Mouse (Mus musculus) retina, embryonic 14.5 days (tissue): ENCODE measurements at regions not wholly inside any gene's neighbourhood (a gene's known extent, or its start where the extent isn't known, plus 50 kb on each side); places are given as distances from the start of the nearest gene placed in this dataset.

Experiments
- DNase-seq: peaks from one replicate; pipeline ENCODE4 v3.0.0-alpha.2; 2015; ENCODE audit warnings: low spot score

DNA sequence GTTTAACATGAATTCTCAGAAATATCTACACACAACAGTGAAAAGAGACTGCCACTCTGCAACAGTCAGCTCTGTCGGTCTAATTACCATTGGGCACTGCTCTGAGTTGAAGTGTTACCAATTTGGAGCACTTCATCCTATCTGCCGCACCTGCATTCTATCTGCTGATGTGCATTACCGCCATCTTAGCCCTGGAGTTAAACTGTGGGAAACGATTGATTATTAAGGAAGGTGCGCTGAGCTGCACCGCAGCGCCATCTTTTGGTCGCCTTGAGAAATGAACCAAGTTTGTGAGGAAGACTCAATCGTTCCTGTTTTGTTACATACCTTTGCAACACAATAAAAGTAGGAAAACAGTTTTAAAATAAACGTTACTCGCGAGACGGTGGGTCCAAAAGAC is 110.5 kb downstream of the Rergl start:
- DNase-seq, result peak; percentile 81

- DNase-seq, result no peak
Observed at GRCm38 (mm10) chr6:139350939-139351338, 150.8 kb downstream of the Rergl start.

- DNase-seq, result no peak
Observed at GRCm38 (mm10) chr6:139325226-139325625, 176.6 kb downstream of the Rergl start.

DNA sequence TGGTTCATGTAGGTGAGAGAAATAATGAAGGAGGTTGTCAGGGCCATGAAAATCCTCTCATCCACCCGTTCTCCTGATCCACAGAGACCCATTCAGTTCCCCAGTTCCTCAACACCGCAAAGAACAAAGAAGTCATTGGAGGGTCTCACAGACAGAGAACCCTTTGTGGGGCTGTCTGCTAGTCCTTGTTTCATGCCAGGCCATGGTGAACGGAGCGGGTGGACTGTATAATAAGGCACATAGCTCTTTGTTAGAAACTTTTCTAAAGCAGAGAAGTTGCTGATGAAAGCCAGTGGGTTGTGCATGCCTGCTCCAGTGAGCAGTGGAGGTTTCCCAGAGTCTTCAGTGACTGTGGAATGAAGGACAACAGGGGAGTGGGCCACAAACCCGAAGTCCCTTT is 194.1 kb downstream of the Rergl start:
- no peak for DNase-seq

DNA sequence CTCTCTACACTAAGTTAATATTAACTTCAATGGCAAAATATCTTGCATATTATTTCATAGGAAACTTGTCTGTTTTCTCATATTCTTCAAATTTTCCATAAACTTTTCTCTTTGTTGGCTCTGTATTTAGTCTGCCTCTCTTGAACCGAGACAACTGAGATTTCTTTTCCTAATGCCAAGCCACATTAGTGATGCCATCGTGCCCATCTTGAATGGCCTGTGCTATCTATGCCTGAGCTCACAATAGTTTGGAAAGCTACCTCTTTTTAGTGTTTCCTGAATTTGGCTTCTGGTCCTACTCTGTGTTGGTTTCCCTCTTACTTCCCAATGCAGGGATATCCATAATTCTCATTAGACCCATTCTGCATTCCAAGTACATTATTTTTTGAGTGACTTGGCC is 197.5 kb downstream of the Rergl start:
- DNase-seq, result peak; percentile 70

DNA sequence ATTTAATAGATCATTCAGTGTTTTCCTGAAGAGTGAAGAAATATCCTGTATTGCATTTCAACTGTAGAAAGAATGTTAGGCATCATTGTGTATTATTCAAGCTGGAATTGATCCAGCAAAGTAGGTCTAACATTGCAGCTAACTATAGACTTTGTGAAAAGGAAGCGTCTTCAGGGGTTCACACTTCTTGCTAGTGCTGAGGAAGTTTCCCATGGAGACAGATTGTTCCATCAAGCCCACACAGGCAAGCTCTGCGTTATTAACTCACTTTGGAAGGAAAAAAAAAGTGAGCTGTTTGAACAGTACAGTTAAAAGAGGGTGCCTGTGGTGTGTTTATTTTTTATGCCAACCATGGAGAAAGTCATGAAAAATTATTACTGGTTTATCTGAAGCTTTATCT is 206.1 kb downstream of the Rergl start:
- no peak for DNase-seq

- peak; percentile 8 for DNase-seq
Observed at GRCm38 (mm10) chr6:139279093-139279492, 222.7 kb downstream of the Rergl start.

GRCm38 (mm10) chr6:139275512-139275911 is 226.3 kb downstream of the Rergl start:
- no peak for DNase-seq

- DNase-seq, result no peak
Observed at GRCm38 (mm10) chr6:139253704-139254103, 248.1 kb downstream of the Rergl start.

- DNase-seq, result peak; percentile 87
Observed at GRCm38 (mm10) chr6:139248920-139249547, 252.7 kb downstream of the Rergl start.

- DNase-seq, result no peak
Observed at GRCm38 (mm10) chr6:139226127-139226526, 275.6 kb downstream of the Rergl start.

DNA sequence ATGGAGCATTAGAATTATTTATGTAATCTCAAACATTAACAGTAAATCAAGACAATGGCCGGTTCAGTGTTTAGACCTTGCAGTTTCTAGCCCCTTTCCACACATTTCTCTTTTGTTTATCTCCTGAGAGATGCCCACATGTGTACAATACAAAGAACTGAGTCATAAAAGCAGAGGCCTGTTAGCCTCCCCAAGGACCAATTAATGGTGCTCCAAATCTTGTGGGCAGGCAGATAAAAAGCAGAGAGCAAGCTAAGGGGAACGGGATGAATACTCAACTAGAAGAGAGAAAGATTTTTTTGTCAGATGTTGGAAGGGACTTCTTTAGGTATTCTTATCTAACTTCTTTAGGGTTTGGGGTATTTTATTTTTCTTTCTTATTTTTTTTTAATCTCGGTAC is 287.3 kb downstream of the Rergl start:
- DNase-seq, result no peak

- peak; percentile 88 for DNase-seq
Observed at GRCm38 (mm10) chr6:139210256-139210655, 291.5 kb downstream of the Rergl start.

GRCm38 (mm10) chr6:139198601-139199000 is 303.2 kb downstream of the Rergl start:
- DNase-seq, result no peak

DNA sequence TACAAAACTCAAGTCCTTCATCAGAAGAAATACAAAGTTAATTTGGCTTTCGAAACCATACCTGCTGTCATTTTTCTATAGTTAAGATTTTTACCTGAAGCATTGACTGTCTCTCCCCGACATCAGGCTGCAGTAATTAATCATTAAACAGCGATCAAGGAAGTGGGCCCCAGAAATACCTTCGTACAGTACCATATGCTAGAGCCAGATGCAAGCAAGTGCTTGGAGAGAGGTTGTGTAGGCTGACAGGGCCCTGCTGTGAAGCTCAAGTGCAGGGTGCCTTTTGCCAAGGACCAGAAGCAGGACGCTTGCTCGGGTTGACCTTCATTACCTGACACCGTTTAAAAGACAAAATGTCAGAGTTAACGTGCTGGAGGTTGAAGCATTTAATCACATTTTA is 315.3 kb downstream of the Rergl start:
- DNase-seq, result no peak

- no peak for DNase-seq
Observed at GRCm38 (mm10) chr6:139160352-139160751, 341.4 kb downstream of the Rergl start.

- DNase-seq, result no peak
Observed at GRCm38 (mm10) chr6:139159741-139160140, 342.0 kb downstream of the Rergl start.

GRCm38 (mm10) chr6:139154802-139155201 is 347.0 kb downstream of the Rergl start:
- no peak for DNase-seq

GRCm38 (mm10) chr6:139135693-139136092 is 366.1 kb downstream of the Rergl start:
- no peak for DNase-seq

GRCm38 (mm10) chr6:139132083-139132679 is 369.6 kb downstream of the Rergl start:
- DNase-seq, result no peak

DNA sequence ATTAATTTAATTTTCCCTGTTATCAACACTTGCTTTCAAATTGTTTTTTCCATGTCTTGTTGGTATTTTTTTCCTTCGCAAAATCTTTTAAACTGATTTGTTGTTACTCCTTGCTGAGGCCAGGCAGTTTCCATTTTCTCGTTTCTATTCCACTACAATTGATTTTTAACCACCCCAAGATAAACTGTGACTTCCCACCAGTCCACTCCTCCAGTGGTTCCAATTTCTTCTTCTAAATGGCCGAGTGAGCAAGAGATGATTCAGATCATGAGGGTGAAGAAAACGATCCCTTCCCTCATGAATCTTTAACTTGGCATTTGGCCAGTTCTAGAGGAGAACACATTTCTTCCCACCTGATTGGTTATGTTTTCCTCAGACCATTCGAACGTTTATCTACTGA is 393.5 kb downstream of the Rergl start:
- DNase-seq, result no peak

DNA sequence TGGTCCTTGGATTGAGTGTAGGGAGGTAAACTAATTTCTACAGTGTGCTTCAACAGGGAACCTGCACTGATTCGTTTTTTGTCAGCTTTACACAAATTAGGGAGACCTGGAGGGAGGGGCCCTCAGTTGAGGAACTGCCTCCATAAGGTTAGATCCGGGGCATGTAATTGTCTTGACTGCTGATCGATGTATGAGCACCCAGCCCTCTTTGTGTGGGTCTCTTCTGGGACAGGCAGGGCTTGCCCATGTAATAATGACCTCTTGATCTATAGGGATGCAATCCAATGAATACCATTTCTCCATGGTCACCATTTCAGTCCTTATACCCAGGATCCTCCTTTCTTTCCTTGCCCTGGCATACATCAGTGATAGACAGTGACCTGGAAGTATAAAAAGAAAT is 398.4 kb downstream of the Rergl start:
- DNase-seq, result no peak

DNA sequence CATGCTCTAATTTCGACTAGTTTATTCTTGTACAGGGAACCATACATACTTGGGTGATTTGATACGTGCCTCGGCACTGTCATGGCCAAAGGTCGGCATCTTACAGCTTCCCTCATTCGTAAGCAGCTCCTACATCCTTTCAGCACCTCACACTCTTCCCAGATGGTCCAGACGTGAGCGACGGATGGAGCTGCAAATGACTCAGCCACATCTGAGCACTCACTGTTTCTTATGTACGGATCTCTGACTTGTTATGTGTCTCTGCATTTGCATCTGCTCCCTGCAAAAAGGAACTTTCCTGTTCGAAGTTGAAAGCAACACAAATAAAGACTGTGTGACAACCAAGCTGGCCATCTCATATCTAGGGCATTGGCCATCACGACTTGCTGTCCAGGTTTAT is 402.5 kb downstream of the Rergl start:
- no peak for DNase-seq

DNA sequence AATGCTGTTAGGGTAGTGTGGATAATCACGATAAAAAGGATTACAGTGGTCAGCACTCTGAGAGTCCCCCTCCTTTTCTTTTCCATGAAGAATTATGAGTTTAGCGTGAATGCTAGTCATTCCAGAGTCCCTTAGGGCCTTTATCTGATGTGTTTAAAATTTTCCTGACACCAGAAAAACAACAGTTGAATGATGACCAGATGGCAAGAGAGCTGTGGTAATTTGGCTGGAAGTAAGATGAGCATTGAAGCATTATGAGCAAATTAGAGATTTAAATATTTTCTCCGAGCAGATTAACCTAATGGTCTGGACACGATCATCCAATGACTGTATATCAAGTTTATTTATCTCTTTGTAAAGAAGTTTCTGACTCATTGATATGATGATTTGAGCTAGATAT is 417.1 kb upstream of the Igbp1b start:
- peak; percentile 56 for DNase-seq
